Mouse (Mus musculus) liver, embryonic 15.5 days (tissue): Measurements from ENCODE around the gene Psma5. TPM values are rescaled to one million over a fixed set of nuclear protein-coding genes. Genes with fewer than 3 reads are reported as not detected.

Experiments used
- ATAC-seq: fragments of 200-750 bp; cut with Nextera tagmentation; 2 replicates; pipeline ENCODE4 v1.8.0; 2017; ENCODE audit warnings: moderate number of reproducible peaks, mild to moderate bottlenecking, moderate library complexity; ENCODE audit not compliant: insufficient read depth
- H3K27ac ChIP-seq: fragments of 300-500 bp; sonication (generic); replicated peaks from 2 replicates; pipeline ENCODE4 v1.5.1; 2015; ENCODE audit warnings: mild to moderate bottlenecking, inconsistent platforms
- H3K27me3 ChIP-seq: fragments of 300-500 bp; sonication (generic); 2 replicates; pipeline ENCODE4 v1.6.1; 2015; ENCODE audit warnings: mild to moderate bottlenecking, inconsistent platforms
- H3K36me3 ChIP-seq: fragments of 300-500 bp; sonication (generic); replicated peaks from 2 replicates; pipeline ENCODE4 v1.6.1; 2015; ENCODE audit warnings: moderate library complexity, mild to moderate bottlenecking, inconsistent platforms
- H3K4me1 ChIP-seq: fragments of 300-500 bp; sonication (generic); replicated peaks from 2 replicates; pipeline ENCODE4 v1.6.1; 2015; ENCODE audit warnings: inconsistent platforms
- H3K4me2 ChIP-seq: fragments of 300-500 bp; sonication (generic); 2 replicates; pipeline ENCODE4 v1.6.1; 2015; ENCODE audit warnings: moderate library complexity, mild to moderate bottlenecking, inconsistent platforms
- H3K4me3 ChIP-seq: fragments of 300-500 bp; sonication (generic); replicated peaks from 2 replicates; pipeline ENCODE4 v1.5.1; 2015; ENCODE audit warnings: mild to moderate bottlenecking, inconsistent platforms
- H3K9ac ChIP-seq: fragments of 300-500 bp; sonication (generic); 2 replicates; pipeline ENCODE4 v1.6.1; 2015; ENCODE audit warnings: moderate library complexity, mild to moderate bottlenecking, inconsistent platforms
- H3K9me3 ChIP-seq: fragments of 300-500 bp; sonication (generic); replicated peaks from 2 replicates; pipeline ENCODE4 v1.6.1; 2016; ENCODE audit warnings: inconsistent platforms
- WGBS: fragments of 180-500 bp; shearing (Covaris S2); methylation state at CpG from one replicate; pipeline ENCODE4 v1.1.7; 2015; ENCODE audit warnings: mixed read lengths; ENCODE audit not compliant: insufficient replicate concordance; 5-methylcytosine and 5-hydroxymethylcytosine counted together
- polyA plus RNA-seq: library from polyadenylated mRNA; unstranded; fragments of >200 nt; fragmentation: Nextera tagmentation; extraction: Ambion mirVana; gene quantifications from 2 replicates; pipeline ENCODE4 v1.2.1, GENCODE M21; 2015

The Psma5 gene
- polyA plus RNA-seq, 1 experiment from 2014 or later = 151 TPM

DNA sequence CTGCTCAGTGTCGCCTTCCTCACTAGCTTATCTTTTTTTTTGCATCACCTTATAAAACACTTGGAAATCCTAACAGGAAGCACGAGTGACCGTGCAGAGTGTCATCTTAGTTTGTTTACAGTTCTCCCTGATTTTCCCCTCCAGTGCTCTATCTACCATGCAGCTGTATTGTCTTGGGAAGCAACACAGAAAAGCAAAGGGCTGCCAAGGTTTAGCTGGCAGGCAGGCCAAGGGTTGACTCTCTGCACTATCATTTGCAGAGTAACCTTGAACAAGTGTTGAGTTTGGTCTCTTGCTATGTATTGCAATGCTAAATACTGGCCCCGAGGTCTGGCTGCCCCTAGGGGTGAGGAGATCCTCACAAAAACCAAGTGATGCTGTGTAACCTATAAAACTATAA, 55.0 kb downstream of the Psma5 start:
- peaks cover 4% of the 10 kb centered on the region; the same call in 1 of the 2 replicates for H3K36me3 ChIP-seq
- H3K9ac ChIP-seq = no peak overlapping the region
- H3K4me3 ChIP-seq = no peak overlapping the region
- H3K27ac ChIP-seq = no peak overlapping the region
- H3K9me3 ChIP-seq = no peaks in the 10 kb centered on the region
- ATAC-seq = no peak
- peaks cover 4% of the 10 kb centered on the region for H3K4me1 ChIP-seq
- H3K4me2 ChIP-seq = no peak overlapping the region
- no peaks in the 10 kb centered on the region for H3K27me3 ChIP-seq
- 60% methylated on average over 4 of the region's 4 CpGs for WGBS

DNA sequence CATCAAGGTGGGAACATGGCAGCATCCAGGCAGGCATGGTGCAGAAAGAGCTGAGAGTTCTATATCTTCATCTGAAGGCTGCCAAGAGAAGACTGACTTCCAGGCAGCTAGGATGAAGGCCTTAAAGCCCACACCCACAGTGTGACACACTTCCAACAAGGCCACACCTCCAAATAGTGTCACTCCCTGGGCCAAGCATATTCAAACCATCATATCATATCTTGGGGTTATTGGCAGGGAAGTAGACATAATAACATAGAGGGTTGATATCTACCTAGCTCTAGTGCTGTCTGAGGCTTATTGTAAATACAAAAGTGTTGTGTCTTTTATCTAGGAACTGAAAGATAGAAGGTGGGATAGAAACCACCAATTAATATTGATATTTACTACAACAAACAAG, 55.7 kb downstream of the Psma5 start:
- no peak for ATAC-seq
- H3K4me2 ChIP-seq = no peak overlapping the region
- H3K36me3 ChIP-seq = peaks cover 4% of the 10 kb centered on the region; the same call in 1 of the 2 replicates
- H3K9ac ChIP-seq = no peak overlapping the region
- H3K4me3 ChIP-seq = no peak overlapping the region
- peaks cover 4% of the 10 kb centered on the region; the same call in 1 of the 2 replicates for H3K4me1 ChIP-seq
- no peaks in the 10 kb centered on the region for H3K9me3 ChIP-seq
- H3K27ac ChIP-seq = no peak overlapping the region
- no peaks in the 10 kb centered on the region for H3K27me3 ChIP-seq

DNA sequence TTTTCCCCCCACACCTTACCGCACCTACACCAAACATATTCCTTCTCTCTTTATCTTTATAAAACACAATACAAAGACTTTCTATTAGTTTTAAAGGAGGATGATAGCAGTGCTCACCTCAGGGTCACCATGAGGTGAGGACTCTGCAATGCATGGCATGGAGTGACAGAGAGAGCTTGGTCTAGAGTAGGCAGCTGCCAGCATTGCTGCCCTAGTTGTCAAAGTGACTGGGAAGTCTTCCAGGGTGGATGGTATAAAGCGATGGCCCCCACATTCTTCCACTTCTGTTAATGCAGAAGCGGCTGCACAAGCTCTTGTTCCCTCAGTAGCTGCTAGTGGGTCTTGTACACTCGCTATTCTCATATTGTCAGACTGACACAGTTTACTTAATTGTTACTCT, 56.4 kb downstream of the Psma5 start:
- Histone ChIP-seq H3K4me1 (peaks cover 4% of the 10 kb centered on the region; the same call in 1 of the 2 replicates), H3K27me3 (no peaks in the 10 kb centered on the region), H3K4me3 (no peak overlapping the region), H3K9ac (no peak overlapping the region), H3K4me2 (no peak overlapping the region), H3K27ac (no peak overlapping the region), H3K36me3 (peaks cover 4% of the 10 kb centered on the region; the same call in 1 of the 2 replicates), H3K9me3 (no peaks in the 10 kb centered on the region)
- 79% methylated on average over 4 of the region's 4 CpGs for WGBS
- no peak for ATAC-seq

DNA sequence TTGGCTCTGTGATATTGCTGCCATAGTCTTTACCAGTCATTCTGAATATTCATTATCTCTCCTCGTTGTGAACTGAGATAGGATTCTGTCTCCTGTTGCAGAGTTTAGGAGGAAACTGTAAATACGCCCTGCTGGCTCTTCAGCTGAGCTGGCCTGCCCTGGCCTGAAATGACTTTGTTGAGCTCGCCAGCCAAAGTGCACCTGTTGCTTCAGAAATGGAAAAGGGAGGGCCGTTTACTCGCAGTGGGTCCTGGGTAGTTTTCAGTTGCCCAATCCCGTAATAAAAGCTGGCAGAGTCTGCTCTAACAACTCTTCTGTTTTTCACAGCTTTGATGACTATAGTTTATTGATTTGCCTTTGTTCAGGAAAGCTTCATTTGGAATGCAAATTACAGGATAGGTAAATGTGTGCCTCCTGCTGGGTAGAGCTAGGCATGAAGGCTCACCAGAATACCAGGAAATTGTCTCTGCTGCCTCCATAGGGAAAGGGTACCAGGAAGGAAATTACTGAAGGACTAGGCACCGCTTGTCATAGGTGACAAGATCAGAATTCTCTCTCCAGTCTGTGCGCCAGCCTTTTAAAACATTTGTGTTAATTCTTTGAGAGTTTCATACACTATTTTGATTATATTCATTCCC, 57.4 kb downstream of the Psma5 start:
- WGBS = 48% methylated on average over 8 of the region's 8 CpGs
- Histone ChIP-seq H3K4me3 (no peak overlapping the region), H3K4me1 (peaks cover 4% of the 10 kb centered on the region; the same call in 1 of the 2 replicates), H3K9ac (no peak overlapping the region), H3K27me3 (no peaks in the 10 kb centered on the region), H3K27ac (no peak overlapping the region), H3K36me3 (peaks cover 4% of the 10 kb centered on the region; the same call in 1 of the 2 replicates), H3K4me2 (no peak overlapping the region), H3K9me3 (no peaks in the 10 kb centered on the region)
- no peak for ATAC-seq

DNA sequence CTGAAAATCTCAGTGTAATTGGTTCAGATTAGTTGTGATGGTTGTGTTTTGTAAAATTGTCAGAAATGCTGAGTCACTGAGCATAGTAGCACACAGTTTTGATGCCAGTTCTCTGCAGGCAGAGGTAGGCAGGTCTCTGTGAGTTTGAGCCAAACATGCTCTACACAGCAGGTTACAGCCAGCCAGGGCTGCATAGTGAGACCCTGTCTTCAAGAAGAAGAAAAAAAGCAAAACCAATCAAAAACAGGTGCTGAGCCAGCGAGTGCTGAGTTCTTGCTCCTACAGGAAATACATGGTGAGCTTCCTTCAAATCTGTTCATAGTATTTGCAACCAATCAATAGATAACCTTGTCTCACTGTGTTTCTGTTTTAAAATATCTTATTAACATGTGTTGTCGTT, 61.8 kb downstream of the Psma5 start:
- ATAC-seq = no peak
- Histone ChIP-seq H3K27ac (no peak overlapping the region), H3K9ac (no peak overlapping the region), H3K4me1 (peaks cover 23% of the 10 kb centered on the region), H3K9me3 (no peaks in the 10 kb centered on the region), H3K4me2 (no peak overlapping the region), H3K36me3 (no peaks in the 10 kb centered on the region), H3K4me3 (no peak overlapping the region), H3K27me3 (no peaks in the 10 kb centered on the region)
- 45% methylated on average over 2 of the region's 2 CpGs for WGBS

DNA sequence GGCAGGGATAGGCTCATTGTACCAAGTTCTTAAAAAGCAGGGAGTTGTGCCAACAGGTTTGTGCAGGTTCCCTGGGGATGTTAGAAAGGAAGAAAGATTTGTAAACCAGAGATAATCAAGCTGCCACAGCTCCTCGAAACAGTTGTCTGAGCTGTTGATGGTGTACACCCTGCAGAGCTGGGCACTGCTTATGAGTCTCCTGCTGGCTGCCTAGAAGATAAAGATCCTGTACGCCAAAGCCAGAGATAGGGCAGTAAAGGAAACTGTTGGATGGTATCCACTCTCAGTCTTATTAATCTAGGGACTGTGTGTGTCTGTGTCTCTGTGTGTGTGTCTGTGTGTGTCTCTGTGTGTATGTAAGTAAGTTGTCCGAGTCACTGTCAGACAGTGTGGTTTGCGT, 64.9 kb downstream of the Psma5 start:
- Histone ChIP-seq H3K27ac (no peak overlapping the region), H3K4me2 (no peak overlapping the region), H3K27me3 (no peaks in the 10 kb centered on the region), H3K9me3 (no peaks in the 10 kb centered on the region), H3K4me3 (no peak overlapping the region), H3K36me3 (no peaks in the 10 kb centered on the region), H3K4me1 (peaks cover 19% of the 10 kb centered on the region), H3K9ac (no peak overlapping the region)
- ATAC-seq = no peak
- WGBS = 41% methylated on average over 4 of the region's 4 CpGs

DNA sequence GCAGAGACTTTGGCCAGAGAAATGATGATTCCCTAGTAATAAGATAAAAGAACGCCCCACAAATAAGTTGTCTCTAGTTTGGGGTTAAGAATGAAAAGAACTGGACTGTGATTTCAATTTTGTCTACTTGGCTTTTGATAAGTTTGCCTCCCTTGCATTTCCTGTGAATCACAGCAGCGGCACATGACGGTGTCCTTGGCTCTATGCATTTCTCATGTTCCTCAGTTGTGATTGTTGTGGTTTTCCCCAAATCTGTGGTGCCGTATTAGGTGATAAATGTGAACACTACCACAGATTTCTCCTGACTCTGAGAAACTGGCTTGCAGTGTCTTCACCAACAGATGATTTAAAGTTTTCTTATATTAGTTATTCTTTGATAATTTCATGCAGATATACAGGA, 65.4 kb downstream of the Psma5 start:
- Histone ChIP-seq H3K4me1 (peaks cover 19% of the 10 kb centered on the region), H3K4me3 (no peak overlapping the region), H3K27ac (no peak overlapping the region), H3K4me2 (no peak overlapping the region), H3K27me3 (no peaks in the 10 kb centered on the region), H3K9me3 (no peaks in the 10 kb centered on the region), H3K9ac (no peak overlapping the region), H3K36me3 (no peaks in the 10 kb centered on the region)
- 48% methylated on average over 4 of the region's 4 CpGs for WGBS
- ATAC-seq = no peak

DNA sequence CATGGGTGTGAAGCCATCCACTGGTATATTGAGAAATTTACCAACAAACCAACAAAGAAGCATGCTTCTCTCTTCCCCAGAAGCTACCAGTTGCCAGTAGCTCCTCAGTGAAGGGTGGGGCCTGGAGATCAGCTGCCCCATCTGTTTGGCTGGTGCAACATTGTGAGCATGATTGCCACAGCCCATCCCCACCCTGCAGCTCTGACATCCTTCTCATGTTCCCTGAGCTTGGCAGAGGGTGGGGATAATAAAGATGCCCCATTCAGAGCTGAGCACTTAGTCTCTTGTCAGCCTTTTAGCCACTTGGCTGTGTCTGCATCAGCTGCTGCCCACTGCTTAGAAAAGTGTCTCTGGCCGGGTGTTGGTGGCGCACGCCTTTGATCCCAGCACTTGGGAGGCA, 66.2 kb downstream of the Psma5 start:
- no peaks in the 10 kb centered on the region for H3K27me3 ChIP-seq
- H3K9ac ChIP-seq = no peak overlapping the region
- H3K9me3 ChIP-seq = no peaks in the 10 kb centered on the region
- no peak overlapping the region for H3K27ac ChIP-seq
- H3K4me1 ChIP-seq = peaks cover 19% of the 10 kb centered on the region
- H3K4me3 ChIP-seq = no peak overlapping the region
- no peak overlapping the region for H3K4me2 ChIP-seq
- no peaks in the 10 kb centered on the region for H3K36me3 ChIP-seq
- 83% methylated on average over 3 of the region's 3 CpGs for WGBS
- peak; percentile 67 for ATAC-seq

DNA sequence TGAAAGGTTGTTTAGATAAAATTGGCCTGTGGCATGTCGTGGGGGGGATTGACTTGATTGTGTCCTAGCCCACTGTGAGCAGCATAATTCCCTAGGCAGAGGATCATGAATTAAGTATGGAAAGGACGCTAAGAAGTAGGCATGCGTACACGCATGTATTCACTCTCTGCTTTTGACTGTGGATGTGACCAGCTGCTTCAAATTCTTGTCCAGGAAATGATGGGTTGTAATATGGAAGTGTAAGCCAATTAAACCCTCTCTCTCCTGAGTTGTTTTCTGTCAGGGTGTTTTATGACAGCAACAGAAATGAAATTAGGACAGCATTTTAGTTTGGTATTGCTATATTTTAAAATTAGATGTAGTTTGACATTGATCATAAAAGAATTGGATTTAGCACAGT, 68.1 kb downstream of the Psma5 start:
- 59% methylated on average over 4 of the region's 4 CpGs for WGBS

DNA sequence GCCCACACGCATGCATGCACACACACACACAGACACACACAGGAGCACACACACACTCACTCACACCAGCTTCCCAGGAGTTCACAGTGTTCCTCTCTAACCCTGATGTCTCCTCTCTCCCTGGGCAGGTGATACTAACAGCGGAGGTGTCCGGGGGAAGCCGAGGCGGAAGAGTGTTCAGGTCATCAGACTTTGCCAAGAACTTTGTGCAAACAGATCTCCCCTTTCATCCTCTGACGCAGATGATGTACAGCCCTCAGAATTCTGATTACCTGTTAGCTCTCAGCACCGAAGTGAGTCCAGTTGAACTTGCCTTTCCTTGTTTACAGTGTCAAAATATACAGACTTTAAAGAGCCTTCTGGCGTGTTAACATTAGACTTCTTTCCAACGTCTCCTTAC, 68.8 kb downstream of the Psma5 start:
- no peak overlapping the region for H3K27ac ChIP-seq
- H3K9me3 ChIP-seq = no peaks in the 10 kb centered on the region
- ATAC-seq = no peak
- peaks cover 19% of the 10 kb centered on the region for H3K4me1 ChIP-seq
- no peak overlapping the region for H3K4me3 ChIP-seq
- H3K9ac ChIP-seq = no peak overlapping the region
- 72% methylated on average over 9 of the region's 9 CpGs for WGBS
- H3K36me3 ChIP-seq = no peaks in the 10 kb centered on the region
- no peaks in the 10 kb centered on the region for H3K27me3 ChIP-seq
- H3K4me2 ChIP-seq = no peak overlapping the region

More for the DNA sequence above, 68.1 kb downstream of the Psma5 start:
- Histone ChIP-seq H3K4me1 (peaks cover 19% of the 10 kb centered on the region), H3K9me3 (no peaks in the 10 kb centered on the region), H3K27me3 (no peaks in the 10 kb centered on the region), H3K4me3 (no peak overlapping the region), H3K4me2 (no peak overlapping the region), H3K9ac (no peak overlapping the region), H3K27ac (no peak overlapping the region), H3K36me3 (no peaks in the 10 kb centered on the region)
- ATAC-seq = no peak

DNA sequence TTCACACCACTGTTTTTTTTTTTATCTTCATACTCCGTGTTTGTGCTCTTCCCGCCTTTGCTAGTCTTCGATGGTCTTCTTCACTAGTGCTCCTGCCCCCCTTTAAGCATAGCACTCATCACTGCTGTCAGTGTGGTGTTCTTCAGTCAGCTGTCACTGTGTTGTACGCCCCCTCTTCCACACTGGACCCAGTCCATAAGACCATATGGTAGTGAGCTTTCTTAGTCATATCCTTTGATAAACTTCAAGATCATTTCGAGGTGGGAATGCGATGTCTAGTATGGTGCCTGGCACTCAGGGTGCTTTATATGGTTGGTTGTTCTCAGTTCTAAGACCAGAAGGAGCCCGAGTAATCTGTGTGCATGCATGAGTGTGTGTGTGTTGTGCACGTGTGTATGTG, 70.5 kb downstream of the Psma5 start:
- no peak overlapping the region for H3K27ac ChIP-seq
- ATAC-seq = no peak
- WGBS = 71% methylated on average over 8 of the region's 8 CpGs
- H3K36me3 ChIP-seq = 0 out of 2 replicates have a peak, but pooled peaks cover 5% of the 10 kb centered on the region
- no peaks in the 10 kb centered on the region for H3K27me3 ChIP-seq
- peaks cover 10% of the 10 kb centered on the region for H3K4me1 ChIP-seq
- H3K4me2 ChIP-seq = no peak overlapping the region
- no peak overlapping the region for H3K9ac ChIP-seq
- H3K9me3 ChIP-seq = no peaks in the 10 kb centered on the region
- H3K4me3 ChIP-seq = no peak overlapping the region

DNA sequence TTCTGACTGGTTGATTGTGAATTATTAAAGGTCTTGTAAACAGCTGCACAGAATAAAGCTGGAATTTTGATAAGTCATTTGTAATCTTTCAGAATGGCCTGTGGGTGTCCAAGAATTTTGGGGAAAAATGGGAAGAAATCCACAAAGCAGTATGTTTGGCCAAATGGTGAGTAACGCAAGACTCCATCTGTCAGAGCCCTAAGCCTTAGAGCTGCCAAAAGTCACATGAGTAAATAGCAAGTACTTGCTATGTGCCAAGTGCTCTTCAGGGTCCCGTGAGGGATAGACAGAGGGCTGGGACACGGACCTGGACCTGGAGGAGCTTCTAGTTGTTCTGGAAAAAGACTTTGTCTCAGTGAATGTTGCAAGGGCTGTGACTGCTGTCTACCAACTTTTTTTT, 71.2 kb downstream of the Psma5 start:
- H3K9me3 ChIP-seq = no peaks in the 10 kb centered on the region
- 64% methylated on average over 3 of the region's 3 CpGs for WGBS
- 0 out of 2 replicates have a peak, but pooled peaks cover 10% of the 10 kb centered on the region for H3K36me3 ChIP-seq
- H3K4me2 ChIP-seq = no peak overlapping the region
- ATAC-seq = no peak
- peaks cover 4% of the 10 kb centered on the region for H3K4me1 ChIP-seq
- H3K4me3 ChIP-seq = no peak overlapping the region
- no peak overlapping the region for H3K9ac ChIP-seq
- H3K27me3 ChIP-seq = no peaks in the 10 kb centered on the region
- no peak overlapping the region for H3K27ac ChIP-seq
